Mouse (Mus musculus) megakaryocyte, embryonic 14.5 days (primary cell): ENCODE measurements around the gene Ear1.
"Not testable (repeated sequence)": the region's sequence is repeated elsewhere in the genome, so short reads cannot be mapped to it uniquely, and the experiment has no call there.

Experiments
- FLI1 ChIP-seq: IDR thresholded peaks from 2 replicates; pipeline ENCODE4 v1.6.1; 2012; ENCODE audit warnings: low read length, inconsistent platforms, mixed read lengths
- GATA1 ChIP-seq: IDR thresholded peaks from 3 replicates; pipeline ENCODE4 v1.6.1; 2012; ENCODE audit warnings: mixed read lengths, low read length, inconsistent platforms, borderline replicate concordance

DNA sequence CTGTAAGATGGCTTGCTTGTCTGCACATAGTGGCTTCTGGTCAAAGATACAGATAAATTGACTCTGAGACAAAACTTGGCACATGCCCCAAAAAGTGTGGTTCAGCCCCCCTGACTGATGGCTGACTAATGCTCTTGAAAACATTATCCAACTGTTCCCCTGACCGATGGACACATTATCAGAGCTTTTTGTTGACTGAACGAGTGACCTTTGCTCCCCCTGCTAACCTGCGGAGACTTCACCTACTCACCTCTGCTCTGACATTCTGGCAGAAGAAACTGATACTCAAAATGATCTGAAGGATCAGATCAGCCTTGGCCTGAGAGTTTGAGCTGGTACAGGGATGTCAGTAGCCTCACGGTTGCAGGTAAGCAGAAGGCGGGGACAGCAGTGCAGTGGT is 81.5 kb downstream of the Ear1 start:
- not testable (repeated sequence) for TF ChIP-seq GATA1, FLI1
